Mouse (Mus musculus) testis, adult 2 months (tissue): Measurements from ENCODE around the gene Asb17.

ENCODE experiments used
- CTCF ChIP-seq: fragments of 200-500 bp; IDR thresholded peaks from 2 replicates; pipeline ENCODE4 v1.5.1; 2012; ENCODE audit warnings: low read depth, mild to moderate bottlenecking, inconsistent platforms, low read length, moderate library complexity; ENCODE audit not compliant: control insufficient read depth, insufficient read depth, insufficient replicate concordance
- POLR2A ChIP-seq: fragments of 200-500 bp; IDR thresholded peaks from 2 replicates; pipeline ENCODE4 v1.6.1; 2012; ENCODE audit warnings: low read depth, mild to moderate bottlenecking, inconsistent platforms, low read length, moderate library complexity; ENCODE audit not compliant: control insufficient read depth

- no peak for TF ChIP-seq CTCF
- no peak for TF ChIP-seq POLR2A
These were observed 18.8 kb upstream of the Asb17 start for GRCm38 (mm10) chr3:153825197-153825596.
